Mouse (Mus musculus) kidney, postnatal 14 days (tissue): ENCODE results near the gene Ube4b.

Experiments
- DNase-seq: peaks from one replicate; pipeline ENCODE4 v3.0.0; 2022; ENCODE audit warnings: mixed read lengths

Ube4b gene

GRCm38 (mm10) chr4:149302751-149303150 is 123.8 kb downstream of the Ube4b start:
- no peak for DNase-seq

GRCm38 (mm10) chr4:149302136-149302535 is 124.4 kb downstream of the Ube4b start:
- DNase-seq: no peak

DNA sequence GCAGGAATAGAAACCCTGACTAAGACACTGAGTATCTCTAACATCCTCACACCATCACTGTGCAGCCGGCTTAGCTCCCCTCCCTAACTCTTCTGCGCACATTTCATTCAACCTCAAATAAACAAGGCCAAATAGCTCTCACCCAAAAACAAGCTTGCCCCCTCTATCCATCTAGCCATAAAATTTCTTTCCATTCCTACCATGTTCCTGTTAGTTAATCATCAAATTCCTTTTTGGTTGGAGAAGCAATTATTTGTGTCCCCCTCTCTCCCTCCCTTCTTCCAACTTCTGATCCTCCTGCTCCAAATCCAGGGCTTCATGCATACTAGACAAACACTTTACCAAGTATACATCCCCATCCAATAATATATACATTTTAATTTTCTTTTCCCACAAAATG is 130.0 kb downstream of the Ube4b start:
- DNase-seq: no peak

DNA sequence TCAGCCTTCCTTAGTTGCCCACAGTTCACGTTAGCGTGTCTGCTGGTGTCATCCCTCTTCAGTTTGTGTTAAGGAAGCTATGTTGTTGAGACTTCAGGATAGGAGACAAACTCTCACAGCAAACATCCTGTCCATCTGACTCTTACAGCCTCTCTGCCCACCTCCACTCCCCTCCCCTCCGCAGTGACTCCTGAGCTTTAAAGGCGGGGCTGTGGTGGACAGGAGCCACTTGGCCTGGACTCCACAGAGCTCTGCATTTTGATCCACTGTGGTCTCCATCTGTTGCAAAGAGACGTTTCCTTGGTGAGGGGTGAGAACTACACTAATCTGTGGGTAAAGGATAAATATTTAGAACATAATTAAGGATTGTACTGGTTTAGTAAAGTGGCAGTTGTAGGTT is 133.6 kb downstream of the Ube4b start:
- no peak for DNase-seq

DNA sequence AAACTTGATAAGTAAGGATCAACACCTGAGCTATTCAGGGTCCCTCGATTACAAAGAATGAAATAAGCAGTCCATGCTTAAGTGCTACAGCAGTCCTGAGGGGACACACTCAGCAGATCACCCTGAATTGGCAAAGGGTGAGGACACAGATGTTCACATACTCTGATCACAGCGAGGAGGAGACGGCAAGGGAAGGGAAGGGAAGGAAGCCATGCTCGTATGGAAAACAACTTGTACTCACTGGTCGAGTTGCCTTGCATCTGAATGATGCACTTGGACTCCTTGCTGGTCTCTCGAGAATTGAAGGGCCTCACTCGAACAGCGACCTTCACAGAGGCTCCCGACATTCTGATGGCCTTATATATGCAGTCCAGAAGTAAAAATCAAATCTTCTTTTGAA is 135.5 kb downstream of the Ube4b start:
- DNase-seq: no peak

DNA sequence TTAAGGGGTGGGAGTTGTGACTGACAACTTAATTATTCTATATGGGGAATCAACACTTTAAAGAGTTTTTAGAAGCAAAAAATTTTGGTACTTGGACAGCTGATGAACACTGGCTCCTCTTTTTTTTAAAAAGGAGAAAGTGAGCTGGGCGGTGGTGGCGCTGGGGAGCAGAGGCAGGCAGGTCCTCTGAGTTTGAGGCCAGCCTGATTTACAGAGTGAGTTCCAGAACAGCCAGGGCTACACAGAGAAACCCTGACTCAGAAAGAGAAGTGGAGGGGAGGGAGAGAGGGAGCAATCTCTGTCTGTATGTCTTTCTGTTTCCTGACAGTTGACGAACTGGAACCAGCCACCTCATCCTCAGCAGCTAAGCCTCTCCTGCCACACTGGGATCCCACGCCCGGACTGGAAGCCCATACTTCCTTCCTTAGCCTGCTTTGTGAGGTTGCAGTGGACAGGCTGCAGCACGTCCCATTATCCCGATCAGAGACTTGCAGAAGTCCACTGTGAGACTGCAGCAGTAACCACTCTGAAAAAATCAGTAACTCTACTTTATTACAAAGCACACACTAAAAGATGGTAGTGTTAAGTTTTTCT is 136.3 kb downstream of the Ube4b start:
- DNase-seq: no peak

DNA sequence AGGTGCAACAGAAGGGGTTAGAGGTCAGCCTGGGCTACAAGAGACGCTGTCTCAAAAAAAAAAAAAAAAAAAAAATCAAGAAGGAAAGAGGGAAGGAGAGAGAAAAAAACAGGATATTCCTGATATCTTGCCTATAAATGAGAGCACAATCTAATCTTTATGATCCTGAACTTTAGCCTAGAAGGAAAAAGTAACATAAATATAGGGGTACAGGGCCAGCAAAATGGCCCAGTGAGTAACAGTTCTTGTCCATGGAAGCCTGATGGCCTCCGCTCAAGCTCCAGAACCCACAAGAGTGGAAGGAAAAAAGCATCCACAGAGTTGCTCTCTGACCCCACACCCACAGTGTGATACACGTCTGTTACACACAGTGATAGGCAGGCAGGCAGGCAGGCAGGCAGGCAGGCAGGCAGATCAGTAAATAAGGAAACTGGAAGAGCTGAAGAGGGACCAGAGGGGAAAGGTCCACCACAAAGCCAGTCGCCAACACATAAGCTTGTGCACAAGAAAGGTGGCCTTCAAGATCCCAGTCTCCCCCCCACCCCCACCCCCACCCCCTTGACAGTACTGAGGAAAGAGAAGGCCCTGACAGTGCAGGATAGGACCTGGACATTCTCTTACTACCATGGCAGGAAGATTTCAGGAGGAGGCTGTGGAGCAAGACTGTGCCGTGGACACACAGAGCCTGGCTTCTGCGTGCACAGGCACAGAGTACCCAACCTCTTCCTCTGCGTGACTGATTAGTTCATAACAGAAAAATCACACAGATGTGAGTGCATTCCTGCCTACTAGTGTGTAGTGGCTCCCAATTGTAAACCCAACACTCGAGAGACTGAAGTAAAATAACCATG is 140.0 kb downstream of the Ube4b start:
- DNase-seq: no peak

- DNase-seq: no peak
Measured at GRCm38 (mm10) chr4:149285691-149286090, 140.9 kb downstream of the Ube4b start.

DNA sequence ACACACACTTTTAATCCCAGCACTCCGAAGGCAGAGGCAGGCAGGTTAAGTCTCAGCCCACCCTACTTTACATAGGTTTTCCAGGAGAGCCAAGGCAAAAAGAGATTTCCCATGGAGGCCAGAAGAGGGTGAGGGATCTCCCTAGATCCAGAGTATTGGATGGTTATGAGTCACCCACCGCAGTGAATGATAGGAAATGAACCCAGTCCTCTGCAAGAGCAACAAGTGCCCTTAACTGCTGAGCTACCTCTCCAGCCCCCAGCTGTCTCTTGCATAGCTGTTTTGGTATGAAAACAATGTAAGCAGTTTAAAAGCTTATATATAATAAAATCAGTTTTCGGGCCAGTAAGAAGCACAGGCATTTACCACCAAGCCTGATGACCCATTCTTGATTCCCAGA is 143.5 kb downstream of the Ube4b start:
- DNase-seq: no peak

- DNase-seq: no peak
Measured at GRCm38 (mm10) chr4:149282025-149282738, 144.4 kb downstream of the Ube4b start.
